Mouse (Mus musculus) Patski (cell line): ENCODE results near the gene Zfp335. TPM values are rescaled to one million over a fixed set of nuclear protein-coding genes. Genes with fewer than 3 reads are reported as not detected.

Experiments
- ATAC-seq: fragments of 100-300 bp; one replicate; pipeline ENCODE4 v1.8.0; 2021
- CTCF ChIA-PET: fragments of 350-600 bp; sonication (Branson Sonifier 250); formaldehyde crosslinking; loops from one replicate; lab custom pipeline; 2022; ENCODE audit warnings: inconsistent platforms; lab: Charles Lee
- POLR2A ChIA-PET: fragments of 350-600 bp; sonication (Branson Sonifier 250); formaldehyde crosslinking; loops from one replicate; lab custom pipeline; 2022; ENCODE audit warnings: antibody characterized with exemption, inconsistent platforms; lab: Charles Lee
- DNase-seq: peaks from one replicate; pipeline ENCODE4 v3.0.0-alpha.2; 2011; ENCODE audit warnings: low read depth, low spot score
- H3K27me3 ChIP-seq: fragments of 371-371 bp; one replicate; pipeline ENCODE4 v1.5.1; 2021
- CTCF ChIP-seq: fragments of 100-300 bp; IDR thresholded peaks from one replicate; pipeline ENCODE4 v1.5.1; 2021
- in situ Hi-C: fragments of 300-500 bp; cut with MboI; formaldehyde crosslinking; loops from 3 replicates; pipeline ENCODE4 v1.11.1; 2018; ENCODE audit warnings: low pct_unique_long_range_greater_than_20kb, mixed read lengths
- polyA plus RNA-seq: library from polyadenylated mRNA; unstranded; gene quantifications from one replicate; pipeline ENCODE4 v1.2.3, GENCODE M21; 2021

The Zfp335 gene
- polyA plus RNA-seq, 1 experiment from 2014 or later = 19.0 TPM

DNA sequence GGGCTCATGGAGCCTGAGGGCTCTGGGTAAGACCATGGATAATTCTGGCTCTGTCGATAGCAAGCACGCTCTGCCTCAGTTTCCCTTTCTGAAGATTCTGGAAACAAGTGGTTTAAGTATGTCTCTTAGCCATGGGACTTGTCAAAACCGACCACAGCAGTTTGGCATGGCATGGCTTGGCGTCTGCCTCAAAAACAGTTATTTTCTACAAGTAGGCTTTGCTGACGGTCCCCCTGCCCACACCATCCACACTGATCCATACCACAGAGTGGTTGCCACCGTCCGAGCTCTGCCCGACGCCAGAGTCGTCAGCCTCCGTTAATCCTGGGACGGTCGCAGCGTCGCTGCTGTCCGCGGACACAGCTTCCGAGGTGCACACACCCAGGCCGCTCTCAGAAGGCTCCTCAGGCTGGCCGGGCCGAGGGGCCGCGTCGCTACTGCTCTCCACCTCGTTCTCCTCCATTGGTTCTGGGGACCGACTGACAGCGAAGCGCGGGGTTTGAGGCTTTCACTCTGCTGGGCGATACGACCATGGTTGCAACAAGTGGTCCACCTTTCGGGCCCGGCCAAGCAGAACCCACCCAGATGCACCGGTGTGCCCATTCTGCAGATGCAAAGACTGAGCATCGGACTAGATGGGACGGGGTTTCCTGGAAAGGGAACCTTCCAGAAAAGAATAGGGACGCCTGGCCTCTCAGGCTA, 1.0 kb downstream of the Zfp335 start:
- TF ChIP-seq CTCF = no peak
- ChIA-PET POLR2A (interaction anchor here (1.2 to 1.8 kb wide), 3 partner anchors 20 to 77 kb away, joined by 3 to 6 read pairs (median 5); partner anchors contain the start of genes Ctsa and Neurl2), CTCF (interaction anchor here (1.2 to 1.6 kb wide), 2 partner anchors 10 to 117 kb away, joined by 3 to 8 read pairs; no protein-coding TSS in a partner anchor)
- in situ Hi-C loops = no loop called here
- DNase-seq = no peak
- no peaks in the 10 kb centered on the region for H3K27me3 ChIP-seq
- no peak for ATAC-seq

- DNase-seq = no peak
These were observed 2.0 kb downstream of the Zfp335 start for GRCm38 (mm10) chr2:164909542-164909941.

DNA sequence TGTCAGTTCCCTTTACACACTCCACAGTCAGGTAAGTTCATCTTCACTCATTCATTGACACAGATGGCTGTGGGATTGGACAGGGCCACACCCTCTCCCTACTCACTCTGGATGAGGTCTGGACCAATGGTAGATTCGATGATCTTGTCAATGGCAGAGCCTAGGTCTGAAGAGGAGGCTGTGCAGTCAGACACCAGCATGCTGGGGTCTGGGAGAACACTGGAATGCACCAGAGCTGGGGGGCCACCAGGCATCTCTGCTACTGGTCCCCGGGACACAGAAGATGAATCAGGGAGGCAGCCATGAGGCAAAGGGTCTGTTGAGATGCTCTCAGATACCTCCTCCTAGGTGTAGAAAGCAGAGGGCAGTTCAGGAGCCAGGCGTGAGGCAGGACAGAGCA, 2.5 kb downstream of the Zfp335 start:
- no peak for TF ChIP-seq CTCF
- no peak for ATAC-seq
- H3K27me3 ChIP-seq = no peaks in the 10 kb centered on the region
- CTCF ChIA-PET = interaction anchor here (0.7 to 1.6 kb wide), 4 partner anchors 9 to 17 kb away, joined by 3 to 8 read pairs (median 4); no protein-coding TSS in a partner anchor
- DNase-seq = no peak
- POLR2A ChIA-PET = no interaction called here
- in situ Hi-C loops = no loop called here

More at GRCm38 (mm10) chr2:164909542-164909941, 2.0 kb downstream of the Zfp335 start:
- H3K27me3 ChIP-seq = no peaks in the 10 kb centered on the region
- ChIA-PET POLR2A (interaction anchor here (0.6 to 1.8 kb wide), 2 partner anchors 19 to 112 kb away, joined by 3 to 6 read pairs; no protein-coding TSS in a partner anchor), CTCF (interaction anchor here (0.7 to 1.6 kb wide), 5 partner anchors 9 to 116 kb away, joined by 3 to 8 read pairs (median 3); no protein-coding TSS in a partner anchor)
- no peak for TF ChIP-seq CTCF
- peak; percentile 37 for ATAC-seq
- in situ Hi-C loops = no loop called here

GRCm38 (mm10) chr2:164908011-164908410, 3.5 kb downstream of the Zfp335 start:
- POLR2A ChIA-PET = no interaction called here
- ATAC-seq = no peak
- H3K27me3 ChIP-seq = no peaks in the 10 kb centered on the region
- DNase-seq = no peak
- in situ Hi-C loops = no loop called here
- CTCF ChIA-PET = interaction anchor here (1.5 kb wide), 1 partner anchor 13 kb away, joined by 4 read pairs; no protein-coding TSS in a partner anchor
- TF ChIP-seq CTCF = no peak

GRCm38 (mm10) chr2:164907511-164907910, 4.0 kb downstream of the Zfp335 start:
- no peak for TF ChIP-seq CTCF
- CTCF ChIA-PET = no interaction called here
- in situ Hi-C loops = no loop called here
- H3K27me3 ChIP-seq = no peaks in the 10 kb centered on the region
- POLR2A ChIA-PET = no interaction called here
- ATAC-seq (no peak), DNase-seq (no peak)

- DNase-seq (no peak), ATAC-seq (no peak)
- no peaks in the 10 kb centered on the region for H3K27me3 ChIP-seq
- ChIA-PET CTCF (no interaction called here), POLR2A (no interaction called here)
- in situ Hi-C loops = no loop called here
- no peak for TF ChIP-seq CTCF
These were observed 5.5 kb downstream of the Zfp335 start for GRCm38 (mm10) chr2:164906071-164906470.

- POLR2A ChIA-PET = no interaction called here
- DNase-seq (no peak), ATAC-seq (no peak)
- TF ChIP-seq CTCF = no peak
- in situ Hi-C loops = no loop called here
- CTCF ChIA-PET = no interaction called here
- H3K27me3 ChIP-seq = no peaks in the 10 kb centered on the region
These were observed 8.1 kb downstream of the Zfp335 start for GRCm38 (mm10) chr2:164903496-164903895.

GRCm38 (mm10) chr2:164901380-164901779, 10.2 kb downstream of the Zfp335 start:
- POLR2A ChIA-PET = no interaction called here
- CTCF ChIA-PET = interaction anchor here (2.4 kb wide), 1 partner anchor 8 kb away, joined by 8 read pairs; no protein-coding TSS in a partner anchor
- DNase-seq (no peak), ATAC-seq (no peak)
- in situ Hi-C loops = no loop called here
- no peaks in the 10 kb centered on the region for H3K27me3 ChIP-seq
- TF ChIP-seq CTCF = no peak

DNA sequence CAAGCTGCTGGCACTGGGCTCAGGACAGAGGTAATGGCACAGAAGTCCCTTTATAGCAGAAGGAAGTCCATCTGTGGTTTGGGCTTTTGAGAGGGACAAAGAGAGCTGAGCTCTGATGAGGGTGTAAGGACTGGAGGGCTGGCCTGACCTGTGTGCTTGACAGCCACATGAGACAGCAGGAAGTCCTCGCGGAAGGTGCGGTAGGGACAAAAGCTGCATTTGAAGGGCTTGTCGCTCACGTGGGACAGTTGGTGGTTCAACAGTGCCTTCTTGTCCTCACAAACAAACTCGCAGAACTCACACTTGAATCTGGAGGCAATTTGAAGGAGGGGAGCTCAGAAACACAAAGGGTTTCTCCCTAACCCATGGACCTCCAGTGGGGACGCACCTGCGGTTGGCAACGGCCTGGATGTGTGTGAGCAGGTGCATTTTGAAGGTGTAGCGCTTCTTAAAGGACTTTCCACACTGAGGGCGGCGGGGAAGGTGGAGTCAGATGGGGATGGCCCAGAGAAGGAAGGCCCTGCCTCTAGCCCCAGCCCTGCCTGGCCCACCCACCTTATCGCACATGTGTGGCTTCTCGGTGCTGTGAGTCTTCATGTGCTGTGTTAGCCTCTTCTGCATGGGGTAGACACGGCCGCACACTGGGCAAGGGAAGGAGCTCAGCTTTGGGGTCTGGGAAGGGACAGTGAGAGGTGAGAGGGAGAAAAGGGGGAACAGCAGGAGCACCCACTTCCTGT, 11.7 kb downstream of the Zfp335 start:
- H3K27me3 ChIP-seq = no peaks in the 10 kb centered on the region
- TF ChIP-seq CTCF = no peak
- ATAC-seq (no peak), DNase-seq (no peak)
- ChIA-PET POLR2A (interaction anchor here (0.9 to 1.4 kb wide), 2 partner anchors 9 to 65 kb away, joined by 3 to 6 read pairs; no protein-coding TSS in a partner anchor), CTCF (interaction anchor here (2.4 kb wide), 1 partner anchor 10 kb away, joined by 8 read pairs; no protein-coding TSS in a partner anchor)
- in situ Hi-C loops = no loop called here

DNA sequence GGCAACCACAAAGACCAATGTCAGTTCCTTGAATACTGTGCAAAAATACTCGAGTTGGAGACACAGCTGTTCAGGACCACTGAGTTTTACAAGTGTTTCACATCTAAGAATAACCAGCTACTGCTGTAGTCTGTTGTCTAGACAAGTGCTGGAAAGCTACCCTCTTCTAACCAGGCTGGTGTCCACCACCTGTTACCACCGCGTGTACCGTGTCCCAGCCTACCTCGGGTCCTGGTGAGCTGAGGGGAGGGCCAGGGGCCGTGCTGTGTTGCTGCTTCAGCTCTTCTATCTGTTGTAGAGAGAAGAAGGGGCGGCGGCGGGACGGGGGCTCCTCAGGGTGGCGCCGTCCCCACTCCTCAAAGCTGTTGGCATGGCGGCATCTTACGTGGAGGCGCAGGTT, 12.5 kb downstream of the Zfp335 start:
- no peaks in the 10 kb centered on the region for H3K27me3 ChIP-seq
- no peak for ATAC-seq
- TF ChIP-seq CTCF = no peak
- no peak for DNase-seq
- in situ Hi-C loops = no loop called here
- ChIA-PET CTCF (interaction anchor here (2.4 kb wide), 1 partner anchor 11 kb away, joined by 8 read pairs; no protein-coding TSS in a partner anchor), POLR2A (no interaction called here)
